Mouse (Mus musculus): ENCODE measurements around the gene Opa3.

Opa3 gene

GRCm38 (mm10) chr7:19246855-19247254, 18.7 kb downstream of the Opa3 start:
- DNase-seq (ENCODE audit: low spot score in 2 of 2): no peak

GRCm38 (mm10) chr7:19247511-19247910, 19.4 kb downstream of the Opa3 start:
- no peak for DNase-seq (ENCODE audit: low spot score in 2 of 2)

- DNase-seq (ENCODE audit: low spot score in 2 of 2): no peak
These were observed 23.9 kb downstream of the Opa3 start for GRCm38 (mm10) chr7:19252078-19252477.

GRCm38 (mm10) chr7:19253437-19253836, 25.3 kb downstream of the Opa3 start:
- no peak for DNase-seq (ENCODE audit: low spot score in 2 of 2)

- no peak for DNase-seq (ENCODE audit: low spot score in 2 of 2)
These were observed 27.3 kb downstream of the Opa3 start for GRCm38 (mm10) chr7:19255395-19255794.

- no peak for DNase-seq (ENCODE audit: low spot score in 2 of 2)
These were observed 28.4 kb downstream of the Opa3 start for GRCm38 (mm10) chr7:19256567-19256966.

GRCm38 (mm10) chr7:19257390-19258022, 29.4 kb downstream of the Opa3 start:
- DNase-seq (ENCODE audit: low spot score in 2 of 2): peak; percentile 78 to 82

GRCm38 (mm10) chr7:19258336-19258735, 30.2 kb downstream of the Opa3 start:
- DNase-seq (ENCODE audit: low spot score in 2 of 2): peak in 1 of 2 experiments; percentile 60

- peak in 1 of 2 experiments; percentile 29 for DNase-seq (ENCODE audit: low spot score in 2 of 2)
These were observed 37.0 kb downstream of the Opa3 start for GRCm38 (mm10) chr7:19265147-19265546.

- peak; percentile 23 to 51 for DNase-seq (ENCODE audit: low spot score in 2 of 2)
These were observed 38.0 kb downstream of the Opa3 start for GRCm38 (mm10) chr7:19265928-19266822.

GRCm38 (mm10) chr7:19267051-19267450, 38.9 kb downstream of the Opa3 start:
- no peak for DNase-seq (ENCODE audit: low spot score in 2 of 2)

- peak in 1 of 2 experiments; percentile 40 for DNase-seq (ENCODE audit: low spot score in 2 of 2)
These were observed 41.0 kb downstream of the Opa3 start for GRCm38 (mm10) chr7:19268993-19269681.

GRCm38 (mm10) chr7:19269721-19270441, 41.7 kb downstream of the Opa3 start:
- DNase-seq (ENCODE audit: low spot score in 2 of 2): peak; percentile 75 to 84

GRCm38 (mm10) chr7:19270509-19271237, 42.5 kb downstream of the Opa3 start:
- no peak for DNase-seq (ENCODE audit: low spot score in 2 of 2)

GRCm38 (mm10) chr7:19271238-19272172, 43.4 kb downstream of the Opa3 start, which contains the start of gene Vasp:
Gene Vasp (minus strand): TSS chr7:19271817.
- DNase-seq (ENCODE audit: low spot score in 2 of 2): peak; percentile 90 to 91

- peak; percentile 63 to 71 for DNase-seq (ENCODE audit: low spot score in 2 of 2)
These were observed 44.1 kb downstream of the Opa3 start for GRCm38 (mm10) chr7:19272173-19272764.

GRCm38 (mm10) chr7:19276253-19276652, 48.1 kb downstream of the Opa3 start:
- no peak for DNase-seq (ENCODE audit: low spot score in 2 of 2)

GRCm38 (mm10) chr7:19279052-19279451, 50.9 kb downstream of the Opa3 start:
- no peak for DNase-seq (ENCODE audit: low spot score in 2 of 2)

GRCm38 (mm10) chr7:19279581-19280114, 51.5 kb downstream of the Opa3 start, which contains the start of gene Ppm1n:
Gene Ppm1n (minus strand): TSS chr7:19280064.
- DNase-seq (ENCODE audit: low spot score in 2 of 2): no peak
